Mouse (Mus musculus): ENCODE data around the gene Smchd1. TPM values are rescaled to one million over a fixed set of nuclear protein-coding genes. Genes with fewer than 3 reads are reported as not detected.

Smchd1 gene
- polyA plus RNA-seq, 1 experiment from 2014 or later, result 70.4 TPM

DNA sequence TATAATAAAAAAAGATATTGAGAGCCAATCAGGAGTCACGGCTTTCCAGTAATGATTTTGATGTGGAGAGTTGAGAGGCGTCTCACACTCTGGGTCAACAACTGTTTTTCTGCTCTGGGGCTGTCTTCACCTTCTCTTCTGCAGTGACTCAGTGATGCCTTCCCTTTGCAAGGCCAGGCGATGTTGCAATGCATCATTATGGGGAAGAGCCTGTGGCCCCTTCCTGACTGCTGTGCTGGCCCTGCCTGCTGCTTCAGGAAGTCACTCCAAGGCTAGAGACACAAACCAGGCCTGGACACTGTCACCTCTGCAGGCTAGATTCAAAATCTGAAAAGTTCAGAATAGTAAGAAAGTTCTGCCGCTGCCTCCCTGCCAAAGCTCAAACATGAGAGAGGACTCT lies 175.3 kb downstream of the Smchd1 start:
- H3K27ac ChIP-seq (ENCODE audit: low read depth, low read length), result no peak overlapping the region
- H3K36me3 ChIP-seq (ENCODE audit: control insufficient read depth, insufficient read depth, low read length), result no peaks in the 10 kb centered on the region
- no peaks in the 10 kb centered on the region for H3K4me1 ChIP-seq (ENCODE audit: control insufficient read depth, insufficient read depth, low read length)
- H3K9me3 ChIP-seq (ENCODE audit: control insufficient read depth, low read length), result no peaks in the 10 kb centered on the region
- no peak overlapping the region for H3K4me2 ChIP-seq (ENCODE audit: low read depth, low read length)
- H3K9ac ChIP-seq (replicated peaks; ENCODE audit: low read depth, low read length), result no peak overlapping the region
- 90% methylated on average over 4 of the region's 4 CpGs for WGBS
- no peaks in the 10 kb centered on the region for H3K27me3 ChIP-seq (ENCODE audit: control insufficient read depth, insufficient read depth, low read length)
- no peak for ATAC-seq (ENCODE audit: low read depth)
- no peak overlapping the region for H3K4me3 ChIP-seq (ENCODE audit: low read depth, low read length)

GRCm38 (mm10) chr17:71294570-71294969 lies 180.6 kb downstream of the Smchd1 start:
- no peak overlapping the region for H3K27ac ChIP-seq (ENCODE audit: low read depth, low read length)
- no peak overlapping the region for H3K4me3 ChIP-seq (ENCODE audit: low read depth, low read length)
- H3K4me1 ChIP-seq (ENCODE audit: control insufficient read depth, insufficient read depth, low read length), result no peaks in the 10 kb centered on the region
- no peak for ATAC-seq (ENCODE audit: low read depth)
- 84% methylated on average over 3 of the region's 3 CpGs for whole genome bisulfite sequencing
- H3K9ac ChIP-seq (replicated peaks; ENCODE audit: low read depth, low read length), result no peak overlapping the region
- H3K27me3 ChIP-seq (ENCODE audit: control insufficient read depth, insufficient read depth, low read length), result no peaks in the 10 kb centered on the region
- no peak overlapping the region for H3K4me2 ChIP-seq (ENCODE audit: low read depth, low read length)
- no peaks in the 10 kb centered on the region for H3K36me3 ChIP-seq (ENCODE audit: control insufficient read depth, insufficient read depth, low read length)
- H3K9me3 ChIP-seq (ENCODE audit: control insufficient read depth, low read length), result no peaks in the 10 kb centered on the region

Other genes starting within 250 kb of the Smchd1 start
- gene Emilin2, start 163.4 kb downstream of the Smchd1 start, polyA plus RNA-seq (2014; fragmentation: Nextera tagmentation; extraction: Ambion mirVana), result 1.7 and 2.0 TPM in 2 replicates
- gene Gm4707, start 15.4 kb downstream of the Smchd1 start, polyA plus RNA-seq (2014; fragmentation: Nextera tagmentation; extraction: Ambion mirVana), result 2.2 and 2.5 TPM in 2 replicates
- 3.1 and 4.2 TPM in 2 replicates for gene Ndc80, start 51.5 kb upstream of the Smchd1 start, polyA plus RNA-seq (2014; fragmentation: Nextera tagmentation; extraction: Ambion mirVana)
- gene Spdya, start 76.7 kb upstream of the Smchd1 start, polyA plus RNA-seq (2014; fragmentation: Nextera tagmentation; extraction: Ambion mirVana), result 1.6 and 2.5 TPM in 2 replicates
- 50.9 and 53.1 TPM in 2 replicates for gene Wdr43, start 140.6 kb upstream of the Smchd1 start, polyA plus RNA-seq (2014; fragmentation: Nextera tagmentation; extraction: Ambion mirVana)
- 0.36 and 1.2 TPM in 2 replicates for gene Togaram2, start 197.9 kb upstream of the Smchd1 start, polyA plus RNA-seq (2014; fragmentation: Nextera tagmentation; extraction: Ambion mirVana)

All from neural tube, embryonic 14.5 days (tissue).